Mouse (Mus musculus) kidney, adult 2 months (tissue): Measurements from ENCODE around the gene Itgb7.

Experiments used
- CTCF ChIP-seq: fragments of 200-500 bp; conservative IDR thresholded peaks from 2 replicates; pipeline ENCODE4 v1.5.1; 2011; ENCODE audit warnings: low read depth, mild to moderate bottlenecking, control low read depth, low read length, moderate library complexity, mixed read lengths; ENCODE audit not compliant: insufficient read depth, insufficient read length
- POLR2A ChIP-seq: fragments of 200-500 bp; IDR thresholded peaks from one replicate; pipeline ENCODE4 v1.6.1; 2011; ENCODE audit warnings: low read depth, low read length, control low read depth

- TF ChIP-seq CTCF (no peak), POLR2A (no peak)
Measured at GRCm38 (mm10) chr15:102230408-102231321, 1.1 kb downstream of the Itgb7 start.
